Mouse (Mus musculus) cerebellum, postnatal 36 days (tissue): ENCODE data around the gene Sesn3.

ENCODE experiments used
- DNase-seq, 2 experiments: peaks; one replicate each; pipeline ENCODE4 v3.0.0; 2021 to 2022; ENCODE audit warnings: mixed read lengths in 2 of 2

The Sesn3 gene

DNA sequence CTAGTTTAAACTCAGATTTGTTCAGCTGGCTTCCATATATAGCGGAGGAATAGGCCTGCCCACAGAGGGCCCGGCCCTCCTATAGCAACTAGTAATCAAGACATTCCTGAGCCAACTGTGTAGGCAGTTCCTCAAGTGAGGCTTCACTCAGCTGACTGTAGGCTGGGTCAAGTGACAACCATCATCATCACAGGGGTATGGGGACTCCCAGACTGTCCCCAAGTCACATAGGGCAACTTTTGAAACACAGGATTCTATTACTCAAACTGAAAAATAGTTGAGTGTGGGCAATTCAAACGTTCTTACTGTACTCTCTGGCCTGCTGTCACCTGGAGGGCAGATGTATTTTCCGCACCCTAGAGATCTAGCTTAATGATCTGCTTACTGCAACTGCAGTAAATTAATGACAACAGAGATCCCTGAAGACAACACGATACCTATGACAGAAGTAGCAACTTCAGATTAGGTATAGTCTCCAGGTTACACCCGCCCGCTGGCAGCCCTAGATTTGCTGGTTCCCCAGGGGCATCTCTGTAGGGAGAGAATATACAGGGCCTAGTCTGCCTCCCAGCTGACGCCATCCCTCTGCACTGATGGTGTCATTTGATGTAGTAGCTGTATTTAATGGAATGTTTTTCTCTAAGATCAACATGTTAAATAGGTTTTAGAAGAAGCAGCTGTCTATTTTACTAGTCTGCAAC is 87.4 kb downstream of the Sesn3 start:
- no peak for DNase-seq

DNA sequence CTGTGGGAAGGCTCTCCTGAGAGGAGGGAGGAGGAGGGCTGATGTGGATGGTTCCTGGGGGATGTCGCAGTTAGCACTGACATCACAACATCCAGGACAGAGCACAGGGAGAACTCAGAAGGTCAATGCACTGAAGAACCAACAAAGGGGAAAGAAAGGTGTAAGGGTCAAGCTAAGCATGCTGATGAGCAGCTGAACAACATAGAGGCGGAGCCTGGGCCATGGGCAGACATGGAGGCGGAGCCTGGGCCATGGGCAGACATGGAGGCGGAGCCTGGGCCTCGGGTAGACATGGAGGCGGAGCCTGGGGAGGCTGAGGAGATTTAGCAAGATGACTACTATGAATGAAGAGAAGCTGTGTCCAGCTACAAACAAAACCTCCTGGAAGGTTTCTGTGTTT is 88.7 kb downstream of the Sesn3 start:
- peak in 1 of 2 experiments; percentile 20 for DNase-seq

DNA sequence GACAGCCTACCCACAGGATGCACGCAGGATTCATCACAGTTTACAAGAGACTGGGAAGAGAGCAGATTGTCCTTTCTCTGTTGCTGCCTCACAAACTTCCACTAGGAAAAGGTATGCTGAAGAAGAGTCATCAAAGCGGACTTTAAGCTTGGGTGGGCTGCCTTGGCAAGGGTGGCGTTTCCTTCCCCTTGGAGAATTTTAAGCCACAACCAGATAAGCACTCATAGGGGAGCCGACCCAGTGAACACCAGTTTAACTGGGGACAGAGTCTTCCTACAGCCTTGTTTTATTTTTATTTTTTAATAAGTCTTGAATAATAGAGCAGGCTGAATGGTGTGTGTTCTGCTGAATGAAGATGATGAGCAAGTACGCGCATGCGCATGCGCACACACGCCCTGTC is 89.9 kb downstream of the Sesn3 start:
- DNase-seq = no peak

DNA sequence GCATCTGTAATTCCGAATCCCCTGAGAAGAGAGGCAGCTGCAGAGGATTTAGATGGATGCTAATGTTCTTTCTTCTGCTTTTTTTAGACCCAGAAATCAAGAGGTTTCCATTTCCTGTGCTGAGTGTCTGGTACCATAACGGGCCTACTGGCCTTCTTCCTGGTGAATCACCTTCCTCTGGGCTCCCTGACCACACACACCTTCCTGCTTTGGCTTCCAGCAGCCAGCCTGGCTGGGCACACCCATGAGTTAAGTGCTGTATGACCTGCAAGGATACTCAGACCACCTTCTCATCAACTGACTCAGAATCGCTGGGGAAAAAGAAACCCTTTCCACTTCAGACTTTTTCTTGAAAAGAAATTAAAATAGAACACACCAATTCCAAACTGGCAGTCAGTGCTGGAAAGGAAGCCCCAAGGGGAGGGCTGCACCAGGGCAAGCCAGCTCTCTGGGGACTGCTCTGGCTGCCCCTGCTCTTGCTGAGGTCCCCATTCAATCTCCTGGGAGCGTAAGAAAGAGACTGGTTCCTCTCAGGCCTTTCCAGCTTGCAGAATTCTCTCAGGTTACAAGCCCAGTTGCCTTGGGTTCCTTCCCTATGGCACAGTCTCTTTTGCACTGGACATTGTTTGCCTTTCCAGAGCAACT is 90.7 kb downstream of the Sesn3 start:
- DNase-seq = no peak

DNA sequence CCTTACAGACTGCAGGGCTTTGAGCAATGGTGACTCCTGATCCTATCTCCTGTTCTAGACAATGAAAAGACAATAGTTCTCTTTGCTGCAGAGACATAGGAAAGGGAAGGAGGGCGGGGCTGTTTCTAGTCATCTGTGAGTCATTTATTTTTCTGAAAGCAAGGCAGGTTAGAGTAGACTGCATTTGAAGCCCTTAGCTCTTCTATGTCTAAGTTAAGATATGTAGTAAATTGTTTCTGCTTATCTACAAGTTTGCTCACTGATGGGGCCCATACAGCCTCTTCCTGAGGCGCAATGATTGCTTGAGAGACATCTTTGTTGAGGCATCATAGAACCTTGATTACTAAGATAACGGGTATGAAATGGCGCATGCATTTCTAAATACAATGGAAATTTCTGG is 93.0 kb downstream of the Sesn3 start:
- DNase-seq = no peak

DNA sequence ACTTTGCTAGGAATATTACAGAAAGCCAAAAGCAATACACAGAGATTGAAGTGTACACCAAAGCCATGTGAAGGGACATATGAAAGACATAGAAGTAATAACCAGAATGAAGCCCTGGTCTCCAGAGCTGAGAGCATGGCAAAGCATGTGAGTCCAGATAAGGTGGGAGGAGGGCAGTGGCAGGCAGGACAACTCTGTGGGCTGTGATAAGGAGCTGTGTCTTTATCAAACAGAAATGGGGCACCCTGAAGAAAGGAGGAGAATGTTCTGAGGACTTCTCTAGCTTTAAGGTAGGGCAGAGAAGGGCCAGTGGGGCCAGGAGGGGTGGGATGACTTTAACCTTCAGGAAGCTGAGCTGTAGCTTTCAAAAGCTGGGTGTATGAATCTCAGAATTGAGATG is 94.4 kb downstream of the Sesn3 start:
- DNase-seq = no peak

DNA sequence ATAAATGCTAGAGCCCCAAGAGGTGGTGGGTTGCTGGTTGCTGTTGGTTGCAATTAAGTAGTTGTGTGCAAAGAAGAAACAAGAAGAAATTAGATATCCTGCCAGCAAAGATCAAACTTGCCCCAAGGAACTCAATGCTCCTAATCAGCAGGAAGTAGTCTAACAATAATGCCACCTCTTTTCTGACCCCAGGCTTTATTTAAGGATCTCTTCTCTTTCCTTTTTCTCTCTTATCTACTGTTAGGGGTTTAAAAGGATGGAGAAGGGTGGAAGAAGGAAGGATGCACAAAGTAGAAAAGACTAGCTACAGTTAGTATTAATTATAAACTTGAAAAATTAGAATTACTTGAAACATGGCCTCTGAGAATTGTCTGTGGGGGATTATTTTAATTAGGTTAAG is 97.6 kb downstream of the Sesn3 start:
- DNase-seq = no peak

DNA sequence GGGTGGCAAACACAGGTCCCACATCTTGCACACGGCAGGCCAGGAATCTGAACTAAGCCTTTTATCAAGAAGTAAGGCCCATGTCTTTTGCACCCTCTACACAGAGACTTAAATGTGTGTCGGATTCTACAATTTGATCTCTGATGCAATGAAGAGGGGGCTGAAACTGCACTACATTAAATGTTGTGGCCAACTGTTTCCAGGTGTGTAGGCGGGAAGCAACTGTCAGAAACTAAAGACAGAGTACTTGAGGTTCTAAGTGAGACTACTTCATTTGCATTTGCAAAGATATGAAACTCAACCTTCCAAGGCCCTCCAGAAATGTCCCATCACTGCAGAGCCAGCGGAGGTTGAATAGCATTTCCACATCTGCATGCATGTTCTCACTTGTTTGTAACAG is 101.3 kb downstream of the Sesn3 start:
- no peak for DNase-seq

DNA sequence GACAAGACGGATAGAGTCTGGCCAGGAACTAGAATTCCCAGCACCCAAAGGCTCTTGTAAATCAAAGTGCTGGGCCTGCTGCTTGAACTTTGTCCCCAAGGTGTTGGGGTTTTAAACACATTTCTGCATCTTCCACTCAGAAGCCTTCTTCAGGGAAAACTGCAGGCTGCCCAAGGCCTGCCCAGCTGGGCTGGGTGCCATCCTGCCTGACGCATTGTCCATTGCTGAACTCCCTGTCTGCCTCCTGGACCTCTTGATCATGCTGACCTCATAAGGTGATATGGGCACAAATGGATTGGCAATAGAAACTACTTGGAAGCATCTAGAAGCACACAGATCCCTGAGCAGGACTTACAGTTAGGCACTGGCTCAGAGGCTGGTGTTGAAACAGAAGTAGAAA is 103.3 kb downstream of the Sesn3 start:
- peak; percentile 47 to 52 for DNase-seq

DNA sequence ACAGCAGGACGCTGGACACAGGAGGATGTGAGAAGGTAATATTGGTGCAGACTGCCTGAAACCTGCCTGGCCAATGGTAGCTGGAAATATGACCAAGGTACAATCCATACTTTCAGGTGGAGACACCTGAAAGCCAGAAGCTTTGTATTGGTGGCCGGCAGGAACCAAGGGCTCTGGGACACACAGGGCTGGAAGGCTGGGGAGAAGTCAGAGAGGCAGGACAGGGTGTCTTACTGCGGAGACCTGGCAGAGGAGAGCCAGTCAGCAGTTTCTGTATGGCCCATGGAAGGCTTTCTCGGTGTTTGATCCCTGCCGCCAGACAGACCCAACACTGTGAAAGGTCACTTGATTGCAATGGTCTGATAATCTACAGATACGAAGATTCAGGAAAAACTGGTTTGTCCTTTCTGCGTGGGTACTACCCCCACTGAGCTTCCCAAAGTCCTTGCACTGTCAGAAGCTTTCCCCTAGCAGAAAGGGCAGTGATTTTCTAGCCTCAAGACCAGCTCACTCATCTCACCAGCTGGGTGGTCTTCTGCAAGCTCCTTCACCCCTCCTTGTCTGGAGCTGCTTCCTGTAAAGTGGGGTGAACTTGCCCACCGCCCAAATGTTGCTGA is 105.0 kb downstream of the Sesn3 start:
- DNase-seq = peak in 1 of 2 experiments; percentile 32

DNA sequence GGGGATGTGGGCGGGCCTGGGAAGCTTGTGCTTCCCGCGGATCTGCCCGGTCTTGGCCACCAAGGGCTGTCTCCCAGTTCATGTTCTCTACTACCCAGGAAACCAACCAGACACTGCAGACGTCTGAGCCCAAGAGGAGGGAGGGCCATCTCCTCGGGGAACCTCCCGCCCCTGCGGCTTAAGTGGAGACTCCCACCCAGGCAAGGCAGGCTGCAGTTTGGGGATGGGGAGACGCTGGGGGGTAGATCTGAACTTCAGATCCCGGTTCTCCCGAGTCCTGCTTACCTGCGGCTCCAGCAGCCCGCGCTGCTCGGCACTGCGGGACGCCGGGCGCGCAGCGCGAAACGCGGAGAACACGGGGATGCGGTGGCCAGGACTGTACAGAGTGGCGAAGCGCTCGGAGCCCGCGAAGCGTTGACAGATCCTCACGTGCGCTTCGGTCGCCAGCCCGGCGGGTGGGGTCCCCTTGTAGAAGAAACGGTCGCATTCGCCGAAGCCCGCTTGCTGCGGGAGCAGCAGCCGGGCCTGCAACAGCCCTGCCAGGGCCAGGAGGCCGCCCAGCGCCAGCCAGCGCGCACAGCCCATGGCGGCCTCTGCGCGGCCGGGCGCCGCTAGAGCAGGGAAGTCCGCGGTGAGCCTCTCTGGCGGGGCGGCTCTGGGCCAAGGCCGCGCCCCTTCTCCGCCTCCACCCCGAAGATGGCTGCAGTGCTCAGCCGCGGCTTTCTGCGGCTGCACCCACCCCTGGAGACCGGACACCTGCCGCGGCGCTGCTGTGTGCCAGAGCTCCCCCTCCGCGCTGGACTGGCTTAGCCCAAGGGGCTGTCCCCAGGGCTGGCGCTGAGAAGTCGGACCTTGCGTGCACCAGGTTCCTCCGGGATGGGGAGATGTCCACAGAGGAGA is 105.8 kb downstream of the Sesn3 start:
- DNase-seq = peak; percentile 83 to 84

DNA sequence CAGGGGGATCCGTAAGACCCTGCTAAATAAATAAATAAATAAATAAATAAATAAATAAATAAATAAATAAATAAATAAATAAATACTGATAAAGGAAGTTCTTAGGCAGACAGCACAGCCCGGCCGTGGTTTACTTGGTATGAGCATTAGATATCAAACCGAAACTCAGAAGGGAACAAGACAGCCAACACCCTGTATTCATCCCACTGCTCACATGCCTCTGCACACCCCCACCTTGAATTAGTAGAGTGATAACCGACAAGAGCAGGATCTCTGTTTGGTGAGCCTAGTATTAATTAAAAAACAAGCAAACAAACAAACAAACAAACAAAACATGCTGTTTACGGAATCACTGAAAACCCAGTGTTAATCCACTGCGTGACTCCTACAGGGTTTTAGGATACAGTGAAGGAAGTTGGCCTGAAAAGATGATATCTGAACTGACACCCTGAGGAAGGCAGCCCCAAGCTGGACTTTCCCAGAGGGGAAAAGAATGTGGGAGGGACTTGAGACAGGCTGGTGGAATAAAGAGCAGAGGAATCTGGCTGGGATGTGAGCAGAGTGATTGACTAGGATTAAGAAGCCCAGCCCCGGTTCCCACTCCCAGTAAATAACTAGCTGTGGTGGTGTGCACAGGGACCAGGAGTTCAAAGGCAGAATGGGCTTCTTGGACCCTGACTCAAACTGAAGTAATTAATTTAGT is 106.6 kb downstream of the Sesn3 start, which contains the start of gene Endod1:
Gene Endod1 (minus strand): TSS at position 155 of the 703 bp plus-strand sequence.
- peak; percentile 39 to 51 for DNase-seq

DNA sequence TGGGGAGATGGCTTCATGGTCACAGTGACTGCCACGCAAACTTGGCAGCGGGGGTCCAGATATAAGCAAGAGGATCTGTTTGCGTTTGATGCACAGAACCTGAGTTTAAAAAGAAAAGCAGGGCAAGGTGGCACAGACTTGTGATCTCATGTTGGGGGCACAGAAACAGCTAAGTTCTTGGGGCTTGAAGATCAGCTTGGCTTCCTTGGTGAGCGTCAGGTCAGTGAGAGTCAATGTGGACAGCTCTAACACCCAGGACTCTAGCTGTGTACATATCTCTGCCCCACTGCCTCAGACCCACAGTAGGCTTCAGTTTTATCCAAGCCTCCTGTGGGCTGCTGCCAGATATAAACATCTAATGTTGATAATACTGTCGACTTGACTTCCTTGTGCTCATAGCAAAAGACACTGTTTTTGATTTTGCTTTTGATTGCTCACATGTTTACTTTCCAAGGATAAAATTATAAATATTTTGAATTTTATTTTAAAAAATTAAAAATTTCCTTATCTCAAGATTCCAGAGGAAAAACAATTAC is 107.5 kb downstream of the Sesn3 start:
- DNase-seq = no peak
